Mouse (Mus musculus) urinary bladder, postnatal 14 days (tissue): ENCODE results near the gene Dlg2.

ENCODE experiments used
- DNase-seq: peaks from one replicate; pipeline ENCODE4 v3.0.0; 2021; ENCODE audit warnings: low spot score

The Dlg2 gene

DNA sequence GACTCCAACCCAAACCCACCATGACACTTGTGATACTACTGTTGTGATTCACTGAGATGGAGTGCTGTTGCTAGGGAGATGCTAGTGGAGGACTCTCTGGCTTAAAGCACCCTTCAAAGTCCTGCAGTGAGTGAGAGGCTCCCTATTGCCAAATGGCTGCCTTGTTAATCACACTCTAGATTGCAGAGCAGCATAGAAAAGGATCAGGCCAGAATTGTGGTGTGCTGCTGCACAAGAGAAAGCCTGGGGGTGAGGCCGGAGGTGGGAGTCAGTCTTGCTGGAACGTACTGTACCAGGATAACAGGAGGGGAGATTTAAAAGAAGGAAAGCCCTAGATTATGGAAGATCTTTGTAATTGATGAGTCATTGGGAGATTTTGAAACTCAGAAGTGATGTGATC is 1094.5 kb downstream of the Dlg2 start:
- DNase-seq: no peak

DNA sequence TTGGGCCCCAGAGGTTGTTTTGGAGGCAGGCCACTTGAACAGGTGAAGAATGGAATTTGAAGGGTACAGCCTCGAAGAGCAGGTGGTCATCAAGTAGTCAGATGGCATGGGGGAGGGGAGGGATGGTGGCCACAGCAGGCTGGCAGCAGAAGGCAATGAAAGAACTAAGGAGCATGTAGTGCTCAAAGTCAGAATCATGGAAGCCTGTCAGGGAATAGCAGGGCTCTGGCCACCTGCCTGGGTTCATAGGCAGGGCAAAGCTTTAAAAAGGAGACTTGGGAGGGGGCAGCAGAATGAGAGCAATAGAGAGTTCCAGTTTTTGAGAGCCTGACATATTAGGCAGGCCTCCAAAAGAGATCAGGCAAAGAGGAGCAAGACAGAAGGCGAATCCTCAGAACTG is 1096.2 kb downstream of the Dlg2 start:
- DNase-seq: no peak

DNA sequence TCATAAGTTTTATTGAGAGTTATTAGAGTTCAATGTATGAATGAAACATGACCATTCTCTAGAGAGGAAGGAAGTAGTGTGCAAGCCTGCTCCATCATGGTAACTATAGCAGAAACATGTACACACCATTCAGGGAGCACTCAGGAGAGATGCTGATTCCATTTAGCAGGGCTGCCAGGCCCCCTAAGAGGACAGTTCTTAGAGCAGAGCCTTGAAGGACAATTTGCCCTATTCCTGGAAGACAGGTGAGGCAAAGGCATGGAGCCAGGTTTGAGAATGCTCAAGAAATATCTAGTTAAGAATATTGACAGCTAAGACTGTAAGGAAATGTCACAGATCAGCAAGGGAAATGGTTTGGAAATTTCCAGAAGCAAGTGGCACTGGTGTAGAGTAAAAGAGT is 1096.8 kb downstream of the Dlg2 start:
- DNase-seq: no peak

DNA sequence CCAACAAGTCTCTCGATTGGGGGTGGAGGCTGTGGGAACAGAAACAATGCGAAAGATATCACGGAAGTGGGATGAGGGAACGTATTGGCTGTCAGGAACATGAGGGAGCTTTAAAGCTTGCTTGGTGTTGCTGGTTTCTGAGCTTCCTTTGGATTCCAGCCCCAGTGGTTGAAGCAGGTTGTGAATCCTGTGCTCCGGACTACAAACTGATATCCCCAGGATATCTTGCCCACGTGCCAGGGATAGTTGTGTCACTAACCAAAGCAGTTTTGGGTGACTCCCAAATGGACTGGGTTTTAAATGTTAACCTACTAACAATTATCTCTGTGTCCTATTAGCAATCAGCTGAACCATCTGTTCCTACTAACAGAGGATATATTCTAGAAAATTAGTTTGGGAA is 1099.7 kb downstream of the Dlg2 start:
- DNase-seq: no peak

DNA sequence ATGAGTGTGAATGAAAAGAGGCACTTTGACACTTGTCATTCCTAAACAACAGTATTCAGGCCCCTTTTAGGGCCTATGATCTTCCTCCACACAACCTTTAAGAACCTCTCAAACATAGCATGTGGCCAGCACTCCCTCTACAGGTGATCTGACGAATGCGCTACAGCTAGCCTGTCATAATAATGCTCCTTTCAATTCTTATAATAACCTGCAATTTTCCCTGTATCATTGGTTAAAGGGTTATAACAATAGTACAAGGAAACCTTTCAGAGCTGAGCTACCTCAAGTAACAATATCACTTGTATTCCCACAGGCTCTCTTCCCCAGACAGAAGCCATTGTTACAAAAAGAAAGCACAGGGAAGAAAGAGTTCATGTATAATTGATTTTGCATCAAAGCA is 1105.7 kb downstream of the Dlg2 start:
- no peak for DNase-seq

DNA sequence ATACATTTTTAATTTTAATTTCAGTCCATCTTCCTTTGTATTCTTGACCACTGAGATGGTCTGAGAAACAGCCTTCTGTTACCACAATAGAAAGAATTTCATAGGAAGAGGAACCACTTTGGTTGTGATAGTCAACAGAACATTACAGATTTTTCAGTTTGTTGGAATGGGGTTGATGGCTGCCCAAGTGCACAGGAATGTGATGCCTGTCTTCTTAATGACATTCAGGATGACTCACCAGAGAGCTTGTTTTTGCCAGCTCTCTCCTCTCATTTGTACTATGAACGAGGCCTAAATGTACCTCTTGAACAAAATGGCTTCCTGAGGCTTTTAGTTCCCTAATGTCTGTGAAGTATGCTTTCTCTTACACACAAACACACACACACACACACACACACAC is 1107.1 kb downstream of the Dlg2 start:
- no peak for DNase-seq

DNA sequence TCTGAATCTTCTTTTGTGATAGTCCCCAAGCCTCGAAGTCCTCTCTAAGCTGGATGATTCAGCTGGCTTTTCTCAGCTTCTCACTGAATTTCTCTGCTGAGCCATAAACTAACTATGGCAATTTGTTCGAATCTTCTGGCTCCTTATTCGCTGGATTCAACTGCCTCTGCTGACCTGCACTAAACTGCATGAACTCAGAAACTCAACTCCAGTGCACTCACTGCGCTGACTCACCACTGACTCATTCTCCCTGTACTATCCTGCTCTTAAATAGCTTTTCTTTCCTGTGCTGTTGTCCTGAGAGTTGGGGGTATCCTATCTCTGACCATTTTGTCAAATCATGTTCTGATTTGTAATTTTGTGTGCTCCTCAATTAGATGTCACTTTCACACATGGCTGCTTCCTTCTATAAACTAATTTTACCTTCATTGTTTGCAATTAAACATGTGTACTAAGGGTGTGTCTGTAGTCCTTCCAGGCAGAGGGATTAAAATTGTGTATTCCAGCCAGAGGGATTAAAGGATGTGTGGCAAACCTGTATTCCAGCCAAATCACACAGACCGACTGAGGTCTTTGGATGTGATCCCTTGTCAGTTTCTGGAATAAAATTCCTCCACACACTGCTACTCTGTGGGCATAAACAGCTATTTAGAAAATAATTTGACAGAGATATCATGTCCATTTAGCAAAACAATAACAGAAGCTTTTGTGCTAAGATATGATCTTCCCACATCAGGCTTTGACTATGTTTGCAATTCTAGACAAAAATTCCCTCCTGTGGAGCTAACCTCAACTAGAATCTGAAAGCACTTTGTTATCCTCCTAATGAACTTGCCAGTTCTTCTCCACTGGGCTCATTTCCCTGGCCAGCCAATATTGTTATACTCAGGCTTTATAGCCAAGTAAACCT is 1115.0 kb downstream of the Dlg2 start:
- peak; percentile 21 for DNase-seq

DNA sequence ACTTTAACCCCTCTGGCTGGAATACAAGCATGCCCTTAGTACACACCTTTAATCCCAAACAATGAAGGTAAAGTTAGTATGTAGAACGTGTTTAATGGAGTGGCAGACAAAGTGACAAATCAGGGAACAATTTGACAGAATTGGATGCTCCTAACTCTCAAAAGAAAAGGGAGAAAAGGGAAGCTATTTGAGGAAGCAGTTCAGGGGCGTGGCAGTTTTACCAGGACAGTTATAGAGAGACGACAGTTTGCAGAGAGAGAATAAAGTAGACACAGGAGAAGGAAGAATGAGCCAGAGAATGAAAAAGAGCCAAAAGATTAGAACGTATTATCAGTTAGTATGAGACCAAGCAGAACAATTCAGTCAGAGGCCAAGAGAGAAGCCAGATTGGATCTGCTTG is 1122.1 kb downstream of the Dlg2 start:
- no peak for DNase-seq

DNA sequence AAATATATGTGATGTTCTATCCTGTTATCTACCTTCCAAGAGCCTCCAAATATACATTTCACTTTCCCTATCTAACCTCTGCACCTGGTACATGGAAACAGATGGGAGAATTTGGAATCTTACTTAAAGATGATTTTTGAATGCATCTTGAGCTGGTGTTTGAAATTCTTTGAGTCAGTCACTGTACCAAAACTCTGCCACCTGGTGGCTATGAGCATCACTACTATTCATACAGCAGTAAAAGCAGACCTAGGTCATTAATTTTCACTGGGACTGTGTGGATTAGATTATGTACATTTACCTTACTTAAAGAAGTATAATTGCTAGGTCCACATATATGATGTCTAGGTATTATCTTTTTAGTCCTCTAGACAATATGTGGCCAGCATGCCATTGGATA is 1124.8 kb downstream of the Dlg2 start:
- DNase-seq: no peak

DNA sequence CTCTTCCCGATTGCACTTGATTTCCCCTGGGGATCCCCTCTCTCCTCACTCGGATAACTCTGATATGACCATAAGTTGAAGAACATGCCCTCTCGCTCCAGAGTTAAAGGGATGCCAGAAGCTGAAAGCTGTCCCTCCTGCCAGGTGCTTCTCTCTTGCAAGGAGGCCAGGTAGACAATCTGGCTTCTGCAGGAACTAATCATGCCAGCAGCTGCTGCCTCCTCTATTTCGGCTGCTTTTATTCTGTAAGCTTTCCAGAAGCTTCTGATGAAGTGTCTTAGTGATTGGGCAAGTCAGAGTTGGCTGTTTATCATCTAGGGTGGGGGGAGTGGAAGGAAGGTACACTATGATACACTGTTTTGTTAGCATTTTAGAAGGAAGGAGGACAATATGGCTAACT is 1127.1 kb downstream of the Dlg2 start:
- no peak for DNase-seq

DNA sequence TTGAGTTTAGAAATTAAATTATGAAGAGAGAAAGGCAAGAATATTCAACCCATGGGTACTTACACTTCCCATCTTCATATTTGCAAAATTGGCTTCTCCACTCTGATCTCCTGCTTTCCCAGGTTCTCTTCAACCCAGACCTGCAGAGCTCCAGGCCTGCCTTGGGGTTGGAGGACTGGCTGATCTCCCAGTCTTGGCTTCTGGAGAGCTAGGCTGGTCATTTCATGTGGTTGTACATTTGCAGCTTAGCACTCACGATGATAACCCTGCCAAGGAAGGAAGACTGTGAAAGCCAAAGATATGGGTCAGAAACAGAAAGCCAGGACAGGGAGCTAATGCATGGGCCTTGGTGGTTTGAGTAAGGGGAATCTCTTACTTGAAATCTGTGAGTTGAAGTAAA is 1176.6 kb downstream of the Dlg2 start:
- DNase-seq: no peak

DNA sequence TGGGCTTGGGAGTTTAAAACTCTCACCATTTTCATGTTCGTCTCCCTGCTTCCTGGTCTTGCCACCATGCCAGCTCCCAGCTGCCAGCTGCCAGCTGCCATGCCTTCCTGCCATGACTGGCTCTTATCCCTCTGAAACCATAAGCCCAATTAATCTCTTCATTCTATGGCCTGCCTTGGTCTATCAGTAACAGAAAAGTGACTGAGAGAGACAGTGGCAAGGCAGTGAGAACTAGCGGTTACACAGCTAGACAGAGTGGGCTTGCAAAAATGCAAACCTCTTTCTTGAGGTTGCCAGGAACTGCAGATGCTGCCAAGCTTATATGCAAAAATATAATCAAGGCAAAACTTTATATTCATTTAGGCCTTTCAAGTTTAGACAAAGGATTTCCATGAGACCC is 1183.0 kb downstream of the Dlg2 start:
- no peak for DNase-seq

DNA sequence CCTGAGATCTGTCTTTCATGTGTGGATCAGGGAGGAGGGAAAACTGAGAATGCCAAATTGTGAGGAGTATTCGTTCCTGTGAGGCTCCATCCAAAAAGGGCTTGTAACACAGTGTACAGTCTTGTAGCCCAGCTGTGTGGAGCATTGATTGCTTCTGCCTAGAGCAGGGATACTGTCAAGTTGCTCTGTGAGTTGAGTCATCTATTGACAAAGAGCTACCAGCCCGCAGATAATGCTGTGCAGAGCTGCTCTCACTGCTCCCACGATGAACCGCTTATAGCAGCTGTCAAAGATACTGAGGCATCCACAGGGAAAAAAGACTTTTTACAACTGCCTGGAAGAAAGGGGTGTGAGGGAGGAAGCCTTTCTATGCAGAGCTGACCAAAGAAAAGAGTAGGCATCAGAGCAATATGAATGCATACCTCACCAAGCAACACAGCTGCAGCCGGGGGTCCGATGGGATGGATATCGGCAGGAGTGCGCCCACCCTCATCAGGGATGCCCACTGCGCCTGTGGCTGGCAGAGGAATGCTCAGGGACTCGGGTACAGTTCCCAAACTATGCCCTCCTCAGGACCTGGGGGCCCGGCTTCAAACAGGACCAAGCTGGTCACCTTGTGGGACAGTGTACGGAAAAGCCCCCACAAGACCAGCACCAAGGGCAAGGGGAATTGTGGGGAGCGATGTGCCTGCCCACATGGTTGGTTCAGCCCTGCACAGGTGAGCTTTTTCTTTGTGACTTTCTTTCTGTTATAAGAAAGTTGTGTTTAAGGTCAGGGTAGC is 1196.0 kb downstream of the Dlg2 start:
- no peak for DNase-seq

DNA sequence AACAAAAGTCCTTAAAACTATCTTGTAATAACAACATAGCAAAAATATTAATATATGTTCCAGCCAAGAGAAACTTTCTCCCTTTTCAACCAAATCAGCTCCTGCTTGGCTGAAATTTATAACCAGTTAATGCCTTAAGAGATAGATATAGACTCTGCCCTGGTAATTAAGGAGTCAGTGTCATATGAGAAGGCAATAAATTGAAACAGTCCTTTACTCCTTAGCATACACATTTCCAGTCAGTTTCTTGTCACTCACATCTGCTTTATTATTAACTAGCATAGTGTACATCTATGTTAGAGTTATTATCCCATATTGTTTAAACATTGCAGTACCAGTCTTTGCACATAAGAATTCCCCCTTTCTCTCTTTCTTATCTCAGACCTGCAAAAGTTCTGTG is 1197.9 kb downstream of the Dlg2 start:
- DNase-seq: no peak

DNA sequence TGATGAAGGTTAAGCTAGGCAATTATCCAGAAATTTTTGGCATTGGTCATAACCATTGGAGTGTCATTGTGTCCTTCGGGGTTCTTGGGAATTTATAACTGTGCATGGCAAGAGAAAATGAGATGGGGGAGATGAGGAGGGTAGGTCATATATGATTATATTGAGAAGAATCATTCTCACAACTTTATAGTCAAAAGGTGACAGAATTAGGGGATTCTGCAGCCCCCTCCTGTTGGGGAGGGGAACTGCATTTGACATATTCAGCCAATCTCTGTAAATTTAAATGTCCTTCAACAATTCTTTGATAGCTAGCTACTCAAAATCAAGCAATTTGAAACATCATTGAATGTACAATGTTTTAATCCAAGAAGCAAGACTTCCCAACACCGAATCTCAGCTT is 1201.5 kb downstream of the Dlg2 start:
- DNase-seq: no peak

DNA sequence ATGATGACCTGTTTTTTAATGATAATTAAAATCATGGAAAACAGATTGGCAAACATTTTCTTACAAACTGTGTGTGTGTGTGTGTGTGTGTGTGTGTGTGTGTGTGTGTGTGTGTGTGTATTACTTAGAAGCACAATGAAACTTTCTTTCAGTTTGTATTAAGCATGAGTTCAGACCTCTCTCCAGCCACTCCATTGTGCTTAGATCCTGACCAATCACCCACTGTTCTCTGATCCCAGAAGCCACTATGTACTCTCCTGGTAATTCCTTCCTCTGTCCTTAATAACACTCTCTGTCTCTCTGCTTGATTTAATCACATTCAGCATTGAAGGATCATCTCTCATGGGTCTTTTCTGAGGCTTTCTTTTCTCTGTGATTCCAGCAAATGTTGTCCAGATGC is 1211.5 kb downstream of the Dlg2 start:
- no peak for DNase-seq

DNA sequence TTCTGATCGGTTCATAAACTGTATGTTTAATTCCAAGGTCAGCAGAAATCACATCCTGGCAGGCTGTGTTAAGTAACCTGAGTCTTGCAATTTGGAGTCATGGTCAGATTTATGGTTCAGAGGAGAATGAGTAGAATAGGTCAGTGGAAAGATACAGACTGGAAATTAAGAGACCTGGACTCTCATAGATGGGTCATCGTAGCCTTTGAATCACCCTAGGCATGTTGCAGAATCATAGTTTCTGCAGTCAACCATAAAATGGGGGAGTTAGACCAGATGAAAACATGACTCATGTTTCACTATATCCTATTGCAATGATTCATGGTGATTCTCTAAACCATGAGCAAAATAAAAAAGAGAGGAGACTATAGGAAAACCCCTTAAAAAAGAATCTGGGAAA is 1213.4 kb downstream of the Dlg2 start:
- DNase-seq: no peak

DNA sequence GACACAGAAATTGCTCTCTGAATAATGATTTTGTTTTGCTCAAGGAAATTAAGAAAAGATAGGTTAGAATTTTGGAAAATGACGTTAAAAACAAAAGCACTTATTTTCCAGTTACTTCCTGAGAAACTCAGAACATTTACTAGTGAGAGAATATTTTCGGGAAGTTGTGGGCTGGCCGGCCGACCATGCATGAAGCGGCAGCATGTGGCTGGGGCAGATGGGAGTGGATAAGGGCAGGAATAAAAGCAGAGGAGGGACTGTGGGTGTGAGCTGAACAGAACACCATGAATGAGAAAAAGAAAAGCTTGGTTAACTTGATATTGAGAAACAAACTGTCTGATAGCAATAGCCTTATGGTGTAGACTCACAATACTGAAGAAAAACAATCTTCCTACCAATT is 1233.4 kb downstream of the Dlg2 start:
- no peak for DNase-seq

DNA sequence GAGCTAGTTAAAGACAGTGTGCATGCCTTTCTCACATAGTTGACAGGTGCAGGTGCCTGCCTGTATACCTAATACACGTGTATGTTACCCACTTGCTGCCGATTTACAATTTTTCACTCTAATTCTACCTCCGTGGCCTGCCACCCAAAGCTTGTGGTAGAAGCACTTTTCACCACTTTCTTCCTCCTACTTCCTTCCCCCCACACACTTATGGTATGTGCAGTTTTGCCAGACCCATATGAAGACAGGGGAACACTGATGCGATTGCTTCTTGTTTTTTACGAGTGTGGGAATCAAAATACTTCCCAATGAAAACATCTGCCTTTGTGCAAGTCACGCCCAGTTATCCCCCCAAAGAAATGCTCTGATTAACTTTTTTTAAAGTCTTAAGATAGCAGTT is 1234.7 kb downstream of the Dlg2 start:
- DNase-seq: no peak

DNA sequence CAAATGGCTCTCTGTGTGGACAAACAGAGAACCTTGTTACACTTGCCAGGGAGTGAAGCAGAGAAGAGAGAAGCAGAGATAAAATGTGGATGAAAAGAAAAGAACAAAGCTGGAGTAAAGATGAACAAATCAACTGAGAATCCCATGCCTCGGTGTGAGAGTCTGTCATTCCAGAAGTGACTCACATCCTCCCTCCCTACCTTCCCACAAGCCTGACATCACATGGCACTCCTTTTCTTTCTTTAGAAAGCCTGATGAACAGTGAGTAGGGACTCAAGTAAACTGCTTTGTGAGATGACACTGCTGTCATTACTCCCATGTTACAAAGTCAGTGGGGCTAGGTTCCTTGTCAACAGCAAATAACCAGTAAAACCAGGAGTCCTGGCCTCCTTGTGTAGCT is 1239.3 kb downstream of the Dlg2 start:
- no peak for DNase-seq

DNA sequence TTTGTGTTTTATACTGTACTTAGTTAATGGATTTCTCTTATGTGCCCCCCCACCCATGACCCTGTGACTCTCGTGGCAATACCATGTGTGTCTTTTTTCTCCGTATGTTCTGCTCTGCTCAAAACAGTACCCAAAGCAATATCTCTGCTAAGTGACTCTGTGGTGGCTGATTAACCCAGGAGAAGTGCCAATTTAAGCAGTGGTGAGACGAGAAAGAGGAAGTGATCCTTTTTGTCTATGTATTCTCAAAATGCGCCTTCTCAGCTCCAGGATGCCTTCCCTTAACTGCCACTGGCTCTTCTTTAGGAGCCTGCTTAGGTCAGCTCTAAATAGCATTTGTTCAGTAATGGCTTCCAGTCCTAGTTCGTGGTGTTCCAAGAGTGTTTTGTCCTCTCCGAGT is 1240.2 kb downstream of the Dlg2 start:
- DNase-seq: no peak

DNA sequence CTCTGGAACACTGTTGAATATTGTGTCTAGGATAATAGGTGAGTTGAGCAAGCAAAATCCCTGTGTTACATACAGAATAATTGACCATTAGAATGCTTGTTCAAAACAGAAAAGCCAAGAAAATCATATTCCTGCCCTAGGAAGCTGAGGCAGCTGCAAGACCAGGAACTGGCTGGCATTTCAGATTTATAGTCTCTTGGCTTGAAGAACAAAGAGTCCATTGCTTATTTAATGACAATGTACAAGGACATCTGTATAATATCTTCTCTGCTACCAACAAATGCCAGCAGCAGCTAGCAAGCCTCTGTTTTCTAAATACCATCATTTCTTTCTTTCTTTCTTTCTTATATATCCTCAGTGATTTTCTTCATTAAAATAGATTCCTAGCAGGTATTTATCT is 1243.8 kb downstream of the Dlg2 start:
- DNase-seq: no peak

DNA sequence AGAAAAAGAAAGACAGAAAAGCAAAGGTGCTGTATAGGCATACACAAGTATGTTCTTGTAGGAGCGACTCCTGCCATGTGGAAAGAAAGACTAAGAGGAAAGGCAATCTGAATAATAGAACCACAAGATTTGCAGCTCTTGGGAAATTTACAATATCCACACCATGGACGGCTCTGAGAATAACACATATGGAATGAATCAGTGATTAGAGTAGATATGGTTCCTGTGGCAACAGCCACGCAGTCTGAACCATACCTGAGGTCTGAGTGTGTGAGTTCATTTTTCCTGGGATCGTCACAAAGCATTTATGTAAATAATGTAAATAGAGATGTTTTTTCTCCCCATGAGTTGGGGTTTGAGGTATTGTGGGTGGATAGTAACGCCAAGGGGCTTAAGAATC is 1247.9 kb downstream of the Dlg2 start:
- DNase-seq: no peak

DNA sequence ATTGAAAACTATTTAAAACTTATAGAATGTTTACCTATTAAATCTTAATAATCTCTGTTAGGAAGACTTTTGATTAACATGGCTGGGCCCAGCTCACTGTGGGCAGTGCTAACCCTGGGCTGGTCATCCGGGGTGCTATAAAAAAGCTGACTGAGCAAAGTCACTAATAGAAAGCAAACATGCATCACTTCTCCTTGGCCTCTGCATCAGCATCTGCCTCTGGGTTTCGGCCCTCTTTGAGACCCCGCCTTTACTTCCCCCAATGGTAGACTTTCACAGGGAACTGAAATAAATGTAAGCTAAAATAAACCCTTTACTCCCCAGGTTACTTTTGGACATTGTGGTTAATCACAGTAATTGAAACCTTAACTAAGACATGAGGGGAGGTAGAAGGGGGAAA is 1264.3 kb downstream of the Dlg2 start:
- no peak for DNase-seq
